Mouse (Mus musculus) hindbrain, embryonic 11.5 days (tissue): Measurements from ENCODE around the gene Dnah17. TPM values are rescaled to one million over a fixed set of nuclear protein-coding genes. Genes with fewer than 3 reads are reported as not detected.

Source experiments
- ATAC-seq: fragments of 200-750 bp; cut with Nextera tagmentation; 2 replicates; pipeline ENCODE4 v1.8.0; 2017; ENCODE audit warnings: mild to moderate bottlenecking, moderate TSS enrichment, moderate library complexity; ENCODE audit not compliant: low FRiP score
- DNase-seq: peaks from one replicate; pipeline ENCODE4 v3.0.0-alpha.2; 2015; ENCODE audit warnings: low spot score
- H3K27ac ChIP-seq: fragments of 300-500 bp; sonication (generic); 2 replicates; pipeline ENCODE4 v1.5.1; 2014; ENCODE audit warnings: mild to moderate bottlenecking, low read depth, low read length
- H3K27me3 ChIP-seq: fragments of 300-500 bp; sonication (generic); 2 replicates; pipeline ENCODE4 v1.6.1; 2014; ENCODE audit warnings: mild to moderate bottlenecking, low read length, moderate library complexity, mixed read lengths; ENCODE audit not compliant: control insufficient read depth, insufficient read depth
- H3K36me3 ChIP-seq: fragments of 300-500 bp; sonication (generic); 2 replicates; pipeline ENCODE4 v1.6.1; 2014; ENCODE audit warnings: mild to moderate bottlenecking, low read length, moderate library complexity, mixed read lengths; ENCODE audit not compliant: control insufficient read depth, insufficient read depth
- H3K4me1 ChIP-seq: fragments of 300-500 bp; sonication (generic); replicated peaks from 2 replicates; pipeline ENCODE4 v1.6.1; 2014; ENCODE audit warnings: low read length, mixed read lengths; ENCODE audit not compliant: control insufficient read depth, insufficient read depth
- H3K4me2 ChIP-seq: fragments of 300-500 bp; sonication (generic); replicated peaks from 2 replicates; pipeline ENCODE4 v1.6.1; 2014; ENCODE audit warnings: mild to moderate bottlenecking, low read depth, low read length
- H3K4me3 ChIP-seq: fragments of 300-500 bp; sonication (generic); 2 replicates; pipeline ENCODE4 v1.5.1; 2014; ENCODE audit warnings: low read depth, low read length
- H3K9ac ChIP-seq: fragments of 300-500 bp; sonication (generic); 2 replicates; pipeline ENCODE4 v1.6.1; 2014; ENCODE audit warnings: low read depth, low read length
- H3K9me3 ChIP-seq: fragments of 300-500 bp; sonication (generic); 2 replicates; pipeline ENCODE4 v1.6.1; 2016; ENCODE audit warnings: low read length; ENCODE audit not compliant: control insufficient read depth
- WGBS: fragments of 180-500 bp; shearing (Covaris S2); extraction: QIAGEN DNeasy Blood & Tissue Kit; methylation state at CpG from one replicate; pipeline ENCODE4 v1.1.7; 2014; 5-methylcytosine and 5-hydroxymethylcytosine counted together
- polyA plus RNA-seq: library from polyadenylated mRNA; unstranded; fragments of >200 nt; fragmentation: Nextera tagmentation; extraction: Ambion mirVana; gene quantifications from 2 replicates; pipeline ENCODE4 v1.2.1, GENCODE M21; 2014

Gene Dnah17
- polyA plus RNA-seq, 1 experiment from 2014 or later: 0.17 TPM

DNA sequence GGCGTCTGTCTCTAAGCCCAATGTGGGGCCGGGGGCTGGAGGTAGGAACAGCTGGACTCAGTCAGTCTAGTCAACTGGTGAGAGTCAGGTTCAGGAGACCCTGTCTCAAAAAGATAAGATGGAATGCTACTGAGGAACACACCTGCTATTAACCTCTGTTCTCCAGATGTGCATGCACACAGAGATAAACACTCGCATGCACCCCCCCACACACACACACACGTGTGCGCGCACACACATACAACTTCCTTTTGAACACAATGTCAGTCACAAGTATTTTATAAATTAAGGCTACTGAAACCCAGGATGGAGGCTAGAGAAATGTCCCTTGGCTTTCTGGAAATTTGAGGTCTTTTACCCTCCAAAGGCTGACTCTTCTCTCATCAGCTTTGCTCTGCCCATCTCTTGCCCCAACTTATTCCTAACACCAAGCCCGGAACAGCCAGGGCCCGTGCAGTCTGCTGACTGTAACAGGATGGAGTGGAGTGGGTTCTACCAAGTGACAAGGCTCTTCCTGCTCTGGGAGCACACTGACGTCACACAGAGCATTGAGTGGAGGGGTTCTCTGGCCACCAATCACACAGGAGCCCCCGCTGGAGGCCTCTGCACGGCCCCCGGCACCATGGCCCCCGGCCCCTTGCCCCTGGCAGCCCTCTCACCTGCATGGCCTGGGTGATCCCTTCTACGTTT, 16.8 kb downstream of the Dnah17 start:
- H3K27ac ChIP-seq: no peak overlapping the region
- H3K4me3 ChIP-seq: no peak overlapping the region
- H3K9ac ChIP-seq: no peak overlapping the region
- no peak overlapping the region for H3K4me2 ChIP-seq
- no peak for ATAC-seq
- DNase-seq: no peak
- no peaks in the 10 kb centered on the region for H3K27me3 ChIP-seq
- H3K9me3 ChIP-seq: no peaks in the 10 kb centered on the region
- H3K4me1 ChIP-seq: no peaks in the 10 kb centered on the region
- 88% methylated on average over 14 of the region's 14 CpGs for WGBS
- no peaks in the 10 kb centered on the region for H3K36me3 ChIP-seq

DNA sequence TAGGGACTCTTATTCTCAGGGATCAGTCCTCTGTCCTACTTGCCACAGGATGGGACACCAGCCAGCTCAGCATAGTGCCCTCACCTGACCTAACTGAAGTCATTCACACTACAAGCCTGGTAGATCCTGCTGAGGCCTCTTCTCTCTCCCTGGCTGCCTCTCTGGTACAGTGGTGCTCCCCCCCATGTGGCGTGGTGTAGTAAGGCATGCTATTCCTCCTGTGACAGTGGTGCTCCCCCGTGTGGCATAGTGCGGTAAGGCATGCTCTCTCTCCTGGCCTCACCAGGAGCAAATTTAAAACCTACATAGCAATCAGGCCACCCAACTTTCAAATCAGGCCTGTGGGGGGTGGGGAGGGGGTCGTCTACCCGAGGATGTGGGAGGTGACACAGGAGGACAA, 26.4 kb downstream of the Dnah17 start:
- no peak overlapping the region for H3K4me2 ChIP-seq
- ATAC-seq (no peak), DNase-seq (peak; percentile 92)
- H3K4me1 ChIP-seq: no peaks in the 10 kb centered on the region
- no peaks in the 10 kb centered on the region for H3K27me3 ChIP-seq
- H3K36me3 ChIP-seq: no peaks in the 10 kb centered on the region
- no peak overlapping the region for H3K9ac ChIP-seq
- H3K4me3 ChIP-seq: no peak overlapping the region
- H3K9me3 ChIP-seq: no peaks in the 10 kb centered on the region
- 12% methylated on average over 5 of the region's 5 CpGs for WGBS
- H3K27ac ChIP-seq: no peak overlapping the region

DNA sequence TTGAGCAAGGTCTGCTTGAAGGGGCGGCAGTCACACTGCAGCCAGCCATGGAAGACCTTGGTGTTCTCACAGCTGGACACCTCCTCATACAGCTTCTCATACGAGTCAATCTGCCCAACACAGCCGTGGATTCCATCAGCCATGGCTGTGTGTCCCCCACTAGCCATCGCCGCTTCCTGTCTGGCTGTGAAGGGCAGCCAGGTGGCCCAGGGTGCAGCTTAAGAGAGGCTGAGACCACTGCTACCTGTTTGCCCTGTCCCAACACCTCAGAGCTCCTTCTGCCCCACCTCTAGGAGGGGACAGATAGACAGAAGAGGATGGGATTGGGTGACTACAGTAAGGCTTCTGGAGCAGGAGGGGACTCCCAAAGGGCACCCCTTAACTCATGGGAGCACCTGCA, 27.1 kb downstream of the Dnah17 start:
- H3K36me3 ChIP-seq: no peaks in the 10 kb centered on the region
- H3K4me1 ChIP-seq: no peaks in the 10 kb centered on the region
- H3K27ac ChIP-seq: no peak overlapping the region
- H3K9me3 ChIP-seq: no peaks in the 10 kb centered on the region
- no peak overlapping the region for H3K4me2 ChIP-seq
- H3K27me3 ChIP-seq: no peaks in the 10 kb centered on the region
- no peak overlapping the region for H3K9ac ChIP-seq
- DNase-seq (no peak), ATAC-seq (no peak)
- 85% methylated on average over 5 of the region's 5 CpGs for WGBS
- H3K4me3 ChIP-seq: no peak overlapping the region

DNA sequence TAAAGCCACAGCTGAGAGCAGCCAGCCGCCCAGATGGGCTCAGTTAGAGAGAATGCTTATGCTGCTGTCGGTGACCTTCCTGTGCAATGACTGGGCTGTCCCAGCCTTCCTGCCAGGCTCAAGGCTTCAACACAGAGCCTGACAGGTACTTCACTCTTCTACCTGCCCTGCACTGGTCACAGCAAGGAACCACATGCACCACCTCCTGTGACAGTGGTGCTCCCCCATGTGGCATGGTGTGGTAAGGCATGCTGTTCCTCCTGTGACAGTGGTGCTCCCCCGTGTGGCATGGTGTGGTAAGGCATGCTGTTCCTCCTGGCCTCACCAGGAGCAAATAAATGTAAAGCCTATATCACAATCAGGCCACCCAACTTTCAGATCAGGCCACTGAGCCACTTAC, 27.6 kb downstream of the Dnah17 start:
- no peaks in the 10 kb centered on the region for H3K36me3 ChIP-seq
- H3K27me3 ChIP-seq: no peaks in the 10 kb centered on the region
- no peak for ATAC-seq
- no peaks in the 10 kb centered on the region for H3K4me1 ChIP-seq
- H3K4me3 ChIP-seq: no peak overlapping the region
- no peak overlapping the region for H3K4me2 ChIP-seq
- DNase-seq: peak; percentile 93
- no peak overlapping the region for H3K9ac ChIP-seq
- H3K9me3 ChIP-seq: no peaks in the 10 kb centered on the region
- H3K27ac ChIP-seq: no peak overlapping the region
- WGBS: 60% methylated on average over 3 of the region's 3 CpGs

DNA sequence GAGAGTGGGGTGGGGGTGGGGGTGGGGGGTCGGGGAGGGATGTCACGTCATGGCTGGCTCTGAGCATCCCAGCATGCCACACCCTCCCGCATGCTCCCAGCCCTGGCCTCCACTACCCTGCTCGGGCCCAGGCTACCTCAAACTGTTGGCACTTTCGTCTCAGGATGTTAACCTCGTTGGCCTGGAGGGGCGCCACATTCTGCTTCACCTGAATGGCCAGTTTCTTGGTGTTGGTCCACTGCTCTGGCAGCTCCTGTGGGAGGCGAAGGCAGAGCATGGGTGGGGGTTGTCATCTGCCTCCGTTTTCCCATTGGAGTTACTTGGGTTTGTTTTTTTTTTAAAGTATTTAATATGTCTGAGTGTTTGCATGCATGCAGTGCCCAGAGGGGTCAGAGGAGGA, 29.3 kb downstream of the Dnah17 start:
- WGBS: 53% methylated on average over 9 of the region's 9 CpGs
- no peaks in the 10 kb centered on the region for H3K9me3 ChIP-seq
- no peaks in the 10 kb centered on the region for H3K36me3 ChIP-seq
- H3K4me2 ChIP-seq: no peak overlapping the region
- no peak overlapping the region for H3K9ac ChIP-seq
- H3K27me3 ChIP-seq: no peaks in the 10 kb centered on the region
- H3K4me3 ChIP-seq: no peak overlapping the region
- no peak overlapping the region for H3K27ac ChIP-seq
- DNase-seq (no peak), ATAC-seq (no peak)
- H3K4me1 ChIP-seq: no peaks in the 10 kb centered on the region

DNA sequence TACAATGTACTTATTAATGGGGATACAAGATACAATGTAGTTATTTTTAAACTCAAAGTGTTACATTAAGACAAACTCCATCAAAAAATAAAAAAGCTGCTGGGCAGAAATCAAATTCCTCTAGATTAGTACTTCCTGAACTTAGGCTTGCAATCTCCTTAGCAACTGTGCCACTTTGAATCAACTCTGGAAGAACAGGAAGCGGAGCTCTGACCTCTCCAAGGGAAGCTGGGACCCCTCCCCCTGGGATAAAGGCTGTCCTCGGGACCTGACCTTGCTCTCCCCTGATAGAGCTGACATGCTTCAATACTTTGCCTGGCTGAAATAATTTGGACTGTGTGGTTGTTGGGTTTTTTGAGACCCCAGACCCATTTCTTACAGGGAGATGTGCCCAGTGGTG, 33.7 kb downstream of the Dnah17 start:
- Histone ChIP-seq H3K36me3 (no peaks in the 10 kb centered on the region), H3K4me1 (no peaks in the 10 kb centered on the region), H3K4me2 (no peak overlapping the region), H3K9ac (no peak overlapping the region), H3K4me3 (no peak overlapping the region), H3K27ac (no peak overlapping the region), H3K27me3 (no peaks in the 10 kb centered on the region), H3K9me3 (no peaks in the 10 kb centered on the region)
- ATAC-seq (no peak), DNase-seq (no peak)
- WGBS: 52% methylated on average over 2 of the region's 2 CpGs

DNA sequence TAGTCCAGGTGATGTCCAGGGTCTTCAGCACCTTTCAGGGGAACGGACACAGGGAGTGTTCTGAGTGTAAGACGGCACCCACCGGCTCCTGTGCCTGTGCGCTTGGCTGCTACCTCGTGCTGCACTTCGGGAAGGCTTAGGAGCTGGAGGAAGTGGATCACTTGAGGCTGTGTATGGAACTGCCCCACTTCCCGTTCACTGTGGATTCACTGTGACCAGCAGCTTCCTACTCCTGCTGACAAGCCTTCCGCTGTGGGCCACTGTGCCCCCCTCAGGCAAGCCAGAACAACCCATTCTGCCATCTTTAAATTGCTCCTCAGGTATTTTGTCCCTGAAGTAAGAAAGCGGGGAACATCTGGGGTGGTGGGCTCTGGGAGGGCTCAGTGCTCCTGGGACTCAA, 35.4 kb downstream of the Dnah17 start:
- ATAC-seq: no peak
- WGBS: 91% methylated on average over 9 of the region's 9 CpGs
- Histone ChIP-seq H3K27me3 (no peaks in the 10 kb centered on the region), H3K4me1 (no peaks in the 10 kb centered on the region), H3K27ac (no peak overlapping the region), H3K4me2 (no peak overlapping the region), H3K4me3 (no peak overlapping the region), H3K9ac (no peak overlapping the region), H3K9me3 (no peaks in the 10 kb centered on the region), H3K36me3 (no peaks in the 10 kb centered on the region)
- no peak for DNase-seq

DNA sequence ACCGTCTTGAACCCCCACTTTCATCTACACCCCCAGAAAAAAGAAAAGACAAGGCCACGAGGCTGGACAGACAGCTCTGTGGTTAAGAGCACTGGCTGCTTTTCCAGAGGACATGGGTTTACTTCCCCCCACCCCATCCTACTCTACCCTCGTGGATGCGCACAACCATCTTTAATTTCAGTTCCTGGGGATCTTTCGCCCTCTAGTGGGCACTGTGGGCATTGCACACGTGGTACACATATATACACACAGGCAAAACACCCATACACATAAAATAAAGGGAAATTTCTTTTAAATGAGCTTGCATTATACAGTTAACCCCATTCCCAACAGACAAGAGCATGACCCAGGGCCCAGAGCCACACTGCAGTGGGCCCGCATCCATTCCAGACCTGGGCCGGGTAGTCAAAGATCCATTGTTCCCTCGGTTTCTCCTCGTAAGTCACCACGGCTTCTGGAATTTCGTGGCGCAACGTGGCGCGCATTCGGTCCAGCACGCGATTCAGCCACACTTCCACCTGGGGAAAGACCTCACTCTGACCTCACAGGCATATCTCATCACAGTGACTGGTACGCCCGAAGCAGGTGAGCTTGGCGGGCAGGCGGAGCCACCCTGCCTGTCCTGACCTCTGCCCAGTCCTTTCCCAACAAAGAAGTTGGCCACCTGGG, 39.3 kb downstream of the Dnah17 start:
- peak; percentile 48 for DNase-seq
- Histone ChIP-seq H3K4me2 (no peak overlapping the region), H3K9ac (no peak overlapping the region), H3K36me3 (no peaks in the 10 kb centered on the region), H3K27me3 (no peaks in the 10 kb centered on the region), H3K27ac (no peak overlapping the region), H3K4me1 (no peaks in the 10 kb centered on the region), H3K9me3 (no peaks in the 10 kb centered on the region), H3K4me3 (no peak overlapping the region)
- WGBS: 85% methylated on average over 21 of the region's 23 CpGs
- no peak for ATAC-seq

DNA sequence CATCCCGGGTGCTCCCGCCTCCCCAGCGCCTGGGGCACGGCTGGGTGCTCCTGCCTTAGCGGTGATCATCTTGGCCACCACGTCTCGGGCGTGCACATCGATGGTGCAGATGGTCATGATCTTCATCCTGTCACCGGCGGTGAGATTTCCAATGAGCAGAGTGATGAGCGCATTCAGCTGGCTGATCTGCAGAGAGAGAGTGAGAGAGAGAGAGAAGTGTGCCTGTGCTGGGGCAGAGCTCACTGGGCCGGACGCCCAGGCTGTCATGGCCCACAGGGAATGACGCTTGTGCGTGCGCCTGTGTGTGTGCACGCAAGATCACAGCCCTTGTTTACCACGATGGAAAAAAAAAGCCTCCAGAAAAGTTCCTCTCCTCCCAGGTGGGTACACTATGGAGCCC, 41.5 kb downstream of the Dnah17 start:
- DNase-seq (no peak), ATAC-seq (no peak)
- Histone ChIP-seq H3K4me2 (no peak overlapping the region), H3K4me1 (no peaks in the 10 kb centered on the region), H3K4me3 (no peak overlapping the region), H3K9ac (no peak overlapping the region), H3K36me3 (no peaks in the 10 kb centered on the region), H3K9me3 (no peaks in the 10 kb centered on the region), H3K27ac (no peak overlapping the region), H3K27me3 (no peaks in the 10 kb centered on the region)
- 89% methylated on average over 19 of the region's 19 CpGs for WGBS
